Mouse (Mus musculus) bone marrow macrophage, adult 2 months (primary cell): Measurements from ENCODE around the gene Car6.

ENCODE experiments used
- CTCF ChIP-seq: IDR thresholded peaks from 2 replicates; pipeline ENCODE4 v1.5.1; 2012; ENCODE audit warnings: low read depth, mild to moderate bottlenecking, low read length, moderate library complexity
- POLR2A ChIP-seq: IDR thresholded peaks from 2 replicates; pipeline ENCODE4 v1.6.1; 2012; ENCODE audit warnings: mild to moderate bottlenecking, low read depth, low read length, borderline replicate concordance

DNA sequence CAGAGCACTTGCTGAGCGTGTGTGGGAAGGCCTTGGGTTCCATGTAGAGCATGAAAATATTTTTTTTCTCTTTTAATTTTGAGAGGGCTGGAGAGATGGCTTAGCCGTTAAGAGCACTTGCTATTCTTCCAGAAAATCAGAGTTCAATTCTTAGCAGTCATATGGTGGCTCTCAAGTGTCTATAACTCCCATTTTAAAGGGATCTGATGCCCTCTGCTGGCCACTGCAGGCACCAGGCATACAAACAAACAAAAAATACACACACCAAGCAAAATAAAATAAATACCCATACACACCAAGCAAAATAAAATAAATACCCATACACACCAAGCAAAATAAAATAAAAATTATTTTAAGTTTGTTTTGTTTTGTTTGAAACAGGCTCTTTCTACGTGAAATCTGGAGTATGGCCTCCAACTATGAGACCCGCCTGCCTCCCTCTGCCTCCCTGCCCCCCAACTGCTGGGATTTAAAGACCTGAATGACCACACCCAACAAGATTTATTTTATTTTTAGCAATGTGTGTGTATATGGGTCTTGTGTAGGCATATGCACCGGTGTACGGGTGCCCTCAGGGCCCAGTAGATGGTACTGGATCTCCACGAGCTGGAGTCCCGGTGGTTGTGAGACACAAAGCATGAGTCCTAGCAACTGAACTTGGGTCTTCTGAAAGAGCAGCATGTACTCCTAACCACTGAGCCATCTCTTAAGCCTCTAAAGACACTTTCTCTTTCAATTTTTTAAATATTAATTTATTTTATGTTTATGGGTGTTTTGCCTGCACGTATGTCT lies 18.6 kb upstream of the Car6 start:
- TF ChIP-seq CTCF, result no peak
- TF ChIP-seq POLR2A, result no peak
